Mouse (Mus musculus) gastrocnemius, postnatal 25 days (tissue): ENCODE data around the gene Xpr1. TPM values are rescaled to one million over a fixed set of nuclear protein-coding genes. Genes with fewer than 3 reads are reported as not detected.

Experiments
- DNase-seq: peaks from one replicate; pipeline ENCODE4 v3.0.0; 2022
- microRNA-seq, 2 experiments: library from miRNA; unstranded; fragments of <30 nt; microRNA quantifications; one replicate each; pipeline ENCODE4 v1.2.0; 2021; ENCODE audit warnings: borderline replicate concordance in 2 of 2
- total RNA-seq, 2 experiments: library from RNA; stranded (reverse); gene quantifications; 1 replicate in 1 of 2; 2 replicates in 1 of 2; pipeline ENCODE4 v1.2.3; 2021

Xpr1 gene
- total RNA-seq, 2 experiments from 2014 or later: 38.3 to 48.3 TPM

GRCm38 (mm10) chr1:155229464-155230411 lies 187.5 kb downstream of the Xpr1 start:
- peak; percentile 75 for DNase-seq

Small RNAs within 50 kb of the gene (microRNA-seq; reads per million reads assigned to microRNA genes)
- gene Gm22569: 0 reads per million in 2 experiments

Other genes with a start within 250 kb of the Xpr1 start
- 1 to 10 TPM; 1.7 to 2.3 TPM for gene BC034090, start 173.0 kb downstream of the Xpr1 start, total RNA-seq
- gene Acbd6, start 140.7 kb upstream of the Xpr1 start, total RNA-seq: 10 to 100 TPM; 49.5 to 55.4 TPM